Mouse (Mus musculus) heart, embryonic 15.5 days (tissue): ENCODE data around the gene 2010109A12Rik. TPM values are rescaled to one million over a fixed set of nuclear protein-coding genes. Genes with fewer than 3 reads are reported as not detected.
A peak's percentile ranks its signal among the peaks of the same experiment; 100 is the strongest.

Experiments
- ATAC-seq: fragments of 200-750 bp; cut with Nextera tagmentation; replicated peaks from 2 replicates; pipeline ENCODE4 v1.8.0; 2017; ENCODE audit warnings: low read depth, moderate TSS enrichment; ENCODE audit not compliant: insufficient number of reproducible peaks, insufficient read depth, low FRiP score
- H3K27ac ChIP-seq: fragments of 300-500 bp; sonication (generic); 2 replicates; pipeline ENCODE4 v1.5.1; 2015; ENCODE audit warnings: mild to moderate bottlenecking, inconsistent platforms
- H3K27me3 ChIP-seq: fragments of 300-500 bp; sonication (generic); 2 replicates; pipeline ENCODE4 v1.6.1; 2015; ENCODE audit warnings: inconsistent platforms
- H3K36me3 ChIP-seq: fragments of 300-500 bp; sonication (generic); 2 replicates; pipeline ENCODE4 v1.6.1; 2015; ENCODE audit warnings: mild to moderate bottlenecking, inconsistent platforms
- H3K4me1 ChIP-seq: fragments of 300-500 bp; sonication (generic); replicated peaks from 2 replicates; pipeline ENCODE4 v1.6.1; 2015; ENCODE audit warnings: inconsistent platforms
- H3K4me2 ChIP-seq: fragments of 300-500 bp; sonication (generic); 2 replicates; pipeline ENCODE4 v1.6.1; 2015; ENCODE audit warnings: inconsistent platforms, mild to moderate bottlenecking, moderate library complexity
- H3K4me3 ChIP-seq: fragments of 300-500 bp; sonication (generic); 2 replicates; pipeline ENCODE4 v1.5.1; 2015; ENCODE audit warnings: mild to moderate bottlenecking, inconsistent platforms
- H3K9ac ChIP-seq: fragments of 300-500 bp; sonication (generic); 2 replicates; pipeline ENCODE4 v1.6.1; 2015; ENCODE audit warnings: mild to moderate bottlenecking, inconsistent platforms
- H3K9me3 ChIP-seq: fragments of 300-500 bp; sonication (generic); replicated peaks from 2 replicates; pipeline ENCODE4 v1.6.1; 2016; ENCODE audit warnings: inconsistent platforms
- WGBS: fragments of 180-500 bp; shearing (Covaris S2); methylation state at CpG from one replicate; pipeline ENCODE4 v1.1.7; 2015; ENCODE audit warnings: mixed read lengths; 5-methylcytosine and 5-hydroxymethylcytosine counted together
- polyA plus RNA-seq: library from polyadenylated mRNA; unstranded; fragments of >200 nt; fragmentation: Nextera tagmentation; extraction: Ambion mirVana; gene quantifications from 2 replicates; pipeline ENCODE4 v1.2.1, GENCODE M21; 2015

Gene 2010109A12Rik
- 1.3 and 2.5 TPM in 2 replicates for polyA plus RNA-seq

GRCm38 (mm10) chr5:93206109-93207005, at the start of gene 2010109A12Rik, which contains the start of gene Ccni:
Gene 2010109A12Rik, plus strand, starts transcription at chr5:93206518.
Gene Ccni, minus strand, starts transcription at chr5:93206495.
- peak; percentile 94 for ATAC-seq
- Histone ChIP-seq H3K36me3 (peaks cover 7% of the 10 kb centered on the region), H3K27me3 (no peaks in the 10 kb centered on the region), H3K4me2 (peak within 1 kb of the TSS; percentile 71), H3K9me3 (no peaks in the 10 kb centered on the region), H3K9ac (peak within 1 kb of the TSS; percentile 96), H3K27ac (peak within 1 kb of the TSS; percentile 94), H3K4me3 (peak within 1 kb of the TSS; percentile 98), H3K4me1 (peaks cover 19% of the 10 kb centered on the region)
- under 1% methylated on average over 79 of the region's 79 CpGs for WGBS

- H3K36me3 ChIP-seq, result peaks cover 53% of the 10 kb centered on the region
- H3K4me1 ChIP-seq, result no peaks in the 10 kb centered on the region
- 91% methylated on average over 3 of the region's 3 CpGs for WGBS
- H3K4me3 ChIP-seq, result no peak overlapping the region
- no peak overlapping the region for H3K9ac ChIP-seq
- H3K9me3 ChIP-seq, result no peaks in the 10 kb centered on the region
- no peak overlapping the region for H3K27ac ChIP-seq
- ATAC-seq, result no peak
- no peak overlapping the region for H3K4me2 ChIP-seq
- H3K27me3 ChIP-seq, result no peaks in the 10 kb centered on the region
Observed at GRCm38 (mm10) chr5:93163541-93163940, 42.8 kb upstream of the 2010109A12Rik start.

- 91% methylated on average over 11 of the region's 11 CpGs for WGBS
- no peak overlapping the region for H3K9ac ChIP-seq
- ATAC-seq, result no peak
- no peak overlapping the region for H3K4me3 ChIP-seq
- H3K27me3 ChIP-seq, result no peaks in the 10 kb centered on the region
- H3K36me3 ChIP-seq, result peaks cover 50% of the 10 kb centered on the region
- H3K9me3 ChIP-seq, result no peaks in the 10 kb centered on the region
- no peak overlapping the region for H3K4me2 ChIP-seq
- peaks cover 5% of the 10 kb centered on the region for H3K4me1 ChIP-seq
- no peak overlapping the region for H3K27ac ChIP-seq
Observed at GRCm38 (mm10) chr5:93167919-93168516, 38.3 kb upstream of the 2010109A12Rik start.

- peaks cover 49% of the 10 kb centered on the region for H3K36me3 ChIP-seq
Observed at GRCm38 (mm10) chr5:93168654-93169053, 37.7 kb upstream of the 2010109A12Rik start.

GRCm38 (mm10) chr5:93171420-93171819, 34.9 kb upstream of the 2010109A12Rik start:
- Histone ChIP-seq H3K4me2 (no peak overlapping the region), H3K27me3 (no peaks in the 10 kb centered on the region), H3K9ac (no peak overlapping the region), H3K36me3 (peaks cover 32% of the 10 kb centered on the region), H3K9me3 (no peaks in the 10 kb centered on the region), H3K27ac (no peak overlapping the region), H3K4me1 (peaks cover 5% of the 10 kb centered on the region), H3K4me3 (no peak overlapping the region)
- WGBS, result 93% methylated on average over 15 of the region's 15 CpGs
- no peak for ATAC-seq

More at GRCm38 (mm10) chr5:93168654-93169053, 37.7 kb upstream of the 2010109A12Rik start:
- no peaks in the 10 kb centered on the region for H3K9me3 ChIP-seq
- no peak overlapping the region for H3K9ac ChIP-seq
- no peak for ATAC-seq
- no peaks in the 10 kb centered on the region for H3K27me3 ChIP-seq
- H3K4me1 ChIP-seq, result peaks cover 5% of the 10 kb centered on the region
- H3K4me2 ChIP-seq, result no peak overlapping the region
- no peak overlapping the region for H3K4me3 ChIP-seq
- no peak overlapping the region for H3K27ac ChIP-seq
- 81% methylated on average over 6 of the region's 6 CpGs for WGBS

- peaks cover 27% of the 10 kb centered on the region for H3K36me3 ChIP-seq
- WGBS, result 37% methylated on average over 6 of the region's 6 CpGs
Observed at GRCm38 (mm10) chr5:93172536-93172935, 33.8 kb upstream of the 2010109A12Rik start.

GRCm38 (mm10) chr5:93174675-93175074, 31.6 kb upstream of the 2010109A12Rik start:
- no peak overlapping the region for H3K4me2 ChIP-seq
- ATAC-seq, result no peak
- H3K27ac ChIP-seq, result no peak overlapping the region
- peaks cover 5% of the 10 kb centered on the region for H3K4me1 ChIP-seq
- no peak overlapping the region for H3K4me3 ChIP-seq
- H3K9me3 ChIP-seq, result no peaks in the 10 kb centered on the region
- WGBS, result 78% methylated on average over 6 of the region's 6 CpGs
- H3K36me3 ChIP-seq, result peaks cover 22% of the 10 kb centered on the region
- H3K9ac ChIP-seq, result no peak overlapping the region
- no peaks in the 10 kb centered on the region for H3K27me3 ChIP-seq

More at GRCm38 (mm10) chr5:93172536-93172935, 33.8 kb upstream of the 2010109A12Rik start:
- H3K4me1 ChIP-seq, result peaks cover 5% of the 10 kb centered on the region
- no peaks in the 10 kb centered on the region for H3K9me3 ChIP-seq
- no peak overlapping the region for H3K4me2 ChIP-seq
- H3K9ac ChIP-seq, result no peak overlapping the region
- H3K4me3 ChIP-seq, result no peak overlapping the region
- no peak for ATAC-seq
- H3K27me3 ChIP-seq, result no peaks in the 10 kb centered on the region
- no peak overlapping the region; the same call in 1 of the 2 replicates for H3K27ac ChIP-seq

- Histone ChIP-seq H3K27ac (no peak overlapping the region), H3K4me3 (no peak overlapping the region), H3K4me2 (no peak overlapping the region), H3K36me3 (peaks cover 32% of the 10 kb centered on the region), H3K27me3 (no peaks in the 10 kb centered on the region), H3K4me1 (no peaks in the 10 kb centered on the region), H3K9ac (no peak overlapping the region), H3K9me3 (no peaks in the 10 kb centered on the region)
- WGBS, result 74% methylated on average over 6 of the region's 6 CpGs
- no peak for ATAC-seq
Observed at GRCm38 (mm10) chr5:93178616-93179015, 27.7 kb upstream of the 2010109A12Rik start.

GRCm38 (mm10) chr5:93180252-93180651, 26.1 kb upstream of the 2010109A12Rik start:
- WGBS, result 53% methylated on average over 2 of the region's 2 CpGs
- Histone ChIP-seq H3K36me3 (peaks cover 40% of the 10 kb centered on the region), H3K4me3 (no peak overlapping the region), H3K4me1 (no peaks in the 10 kb centered on the region), H3K4me2 (no peak overlapping the region), H3K27ac (no peak overlapping the region), H3K9ac (no peak overlapping the region), H3K9me3 (no peaks in the 10 kb centered on the region), H3K27me3 (no peaks in the 10 kb centered on the region)
- no peak for ATAC-seq

GRCm38 (mm10) chr5:93183311-93183710, 23.0 kb upstream of the 2010109A12Rik start:
- no peak overlapping the region for H3K4me2 ChIP-seq
- peaks cover 70% of the 10 kb centered on the region for H3K36me3 ChIP-seq
- no peaks in the 10 kb centered on the region for H3K9me3 ChIP-seq
- 76% methylated on average over 6 of the region's 6 CpGs for WGBS
- H3K27ac ChIP-seq, result no peak overlapping the region
- H3K4me3 ChIP-seq, result no peak overlapping the region
- H3K27me3 ChIP-seq, result no peaks in the 10 kb centered on the region
- H3K4me1 ChIP-seq, result no peaks in the 10 kb centered on the region
- no peak overlapping the region for H3K9ac ChIP-seq
- ATAC-seq, result no peak

GRCm38 (mm10) chr5:93184548-93184947, 21.8 kb upstream of the 2010109A12Rik start:
- 89% methylated on average over 6 of the region's 6 CpGs for WGBS

More at GRCm38 (mm10) chr5:93184548-93184947, 21.8 kb upstream of the 2010109A12Rik start:
- H3K4me3 ChIP-seq, result no peak overlapping the region
- ATAC-seq, result no peak
- H3K9me3 ChIP-seq, result no peaks in the 10 kb centered on the region
- no peak overlapping the region for H3K9ac ChIP-seq
- H3K27me3 ChIP-seq, result no peaks in the 10 kb centered on the region
- peaks cover 70% of the 10 kb centered on the region for H3K36me3 ChIP-seq
- H3K4me1 ChIP-seq, result no peaks in the 10 kb centered on the region
- H3K27ac ChIP-seq, result no peak overlapping the region
- H3K4me2 ChIP-seq, result no peak overlapping the region
